Mouse (Mus musculus) C2C12 (cell line): ENCODE results near the gene Tmem185b.

Experiments used
- CTCF ChIP-seq: IDR thresholded peaks from one replicate; pipeline ENCODE4 v1.5.1; 2011; ENCODE audit not compliant: control insufficient read depth, insufficient read depth, insufficient read length
- FOSL1 ChIP-seq: IDR thresholded peaks from one replicate; pipeline ENCODE4 v1.8.0; 2011; ENCODE audit warnings: mild to moderate bottlenecking, low read length; ENCODE audit not compliant: poor library complexity, insufficient read depth, severe bottlenecking
- MAX ChIP-seq: IDR thresholded peaks from one replicate; pipeline ENCODE4 v1.6.1; 2011; ENCODE audit warnings: mild to moderate bottlenecking, control low read depth
- MYOD1 ChIP-seq: IDR thresholded peaks from one replicate; pipeline ENCODE4 v1.6.1; 2011; ENCODE audit warnings: low read depth; ENCODE audit not compliant: control insufficient read depth, insufficient read length
- USF1 ChIP-seq: IDR thresholded peaks from one replicate; pipeline ENCODE4 v1.6.1; 2011; ENCODE audit warnings: low read depth, mild to moderate bottlenecking, control low read depth, moderate library complexity

DNA sequence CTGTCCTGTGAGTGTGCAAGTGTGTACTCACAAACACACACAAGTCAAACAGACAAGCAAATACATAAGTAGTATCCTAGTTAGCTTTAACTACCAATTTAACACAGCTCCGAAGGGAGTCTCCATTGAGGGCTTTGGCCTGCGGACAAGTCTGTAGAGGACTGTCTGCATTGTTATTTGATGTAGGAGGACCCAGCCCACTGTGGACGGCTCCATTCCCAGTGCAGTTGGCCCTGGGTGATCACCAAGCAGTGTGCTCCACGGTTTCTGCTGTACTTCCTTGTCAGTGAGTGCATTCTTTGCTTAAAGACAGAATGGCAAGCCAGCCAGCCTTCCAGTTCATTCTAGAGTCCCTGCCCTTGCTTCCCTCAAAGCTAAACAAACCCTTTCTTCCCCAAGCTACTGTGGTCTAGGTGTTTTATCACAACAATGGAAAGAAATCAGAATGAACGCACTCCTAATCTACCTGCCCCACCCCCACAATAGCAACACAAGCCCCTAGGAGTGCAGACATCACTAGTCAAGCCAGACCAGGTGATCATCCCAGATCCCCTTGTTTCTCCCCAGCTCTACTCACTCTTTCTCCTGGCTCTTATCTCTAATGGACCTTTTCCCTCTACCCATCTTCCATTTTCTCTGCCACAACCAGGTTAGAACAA lies 28.5 kb upstream of the Tmem185b start:
- TF ChIP-seq CTCF (no peak), USF1 (no peak), MYOD1 (no peak), FOSL1 (no peak), MAX (no peak)
